Mouse (Mus musculus) CH12.LX (cell line): ENCODE data around the gene Abraxas1. TPM values are rescaled to one million over a fixed set of nuclear protein-coding genes. Genes with fewer than 3 reads are reported as not detected.

Source experiments
- DNase-seq: peaks from one replicate; pipeline ENCODE4 v3.0.0-alpha.2; 2013; ENCODE audit errors: extremely low read depth
- H3K27ac ChIP-seq: 2 replicates; pipeline ENCODE4 v1.5.1; 2012; ENCODE audit warnings: low read depth, mild to moderate bottlenecking, control low read depth, moderate library complexity; ENCODE audit not compliant: insufficient read depth
- H3K27me3 ChIP-seq: replicated peaks from 2 replicates; pipeline ENCODE3; 2012; ENCODE audit warnings: inconsistent platforms
- H3K36me3 ChIP-seq, 2 experiments: replicated peaks in 1 of 2; 2 replicates each; pipeline versions ENCODE3 to v1.6.1; 2012; ENCODE audit warnings: inconsistent platforms in 1 of 2, low read length in 1 of 2, mild to moderate bottlenecking in 1 of 2, mixed read lengths in 1 of 2, moderate library complexity in 1 of 2; ENCODE audit not compliant: control insufficient read depth in 1 of 2, insufficient read depth in 1 of 2
- H3K4me1 ChIP-seq, 2 experiments: 2 replicates each; pipeline ENCODE4 v1.6.1; 2012; ENCODE audit warnings: inconsistent platforms in 1 of 2, moderate library complexity in 1 of 2; ENCODE audit not compliant: insufficient read depth in 2 of 2, control insufficient read depth in 1 of 2
- H3K4me2 ChIP-seq: 2 replicates; pipeline ENCODE4 v1.6.1; 2012; ENCODE audit warnings: low read depth, mild to moderate bottlenecking, control low read depth; ENCODE audit not compliant: poor library complexity, insufficient read depth, severe bottlenecking
- H3K4me3 ChIP-seq, 3 experiments: fragments of 150-350 bp in 1 of 3; sonication (generic) in 1 of 3; replicated peaks in 1 of 3; 2 replicates each; pipeline versions ENCODE3 to v1.5.1; 2011 to 2012; ENCODE audit warnings: low read depth in 2 of 3, low read length in 2 of 3, mild to moderate bottlenecking in 2 of 3, moderate library complexity in 2 of 3, control low read depth in 1 of 3, improper control_type of control experiment in 1 of 3, inconsistent platforms in 1 of 3, mixed read lengths in 1 of 3; ENCODE audit not compliant: poor library complexity in 1 of 3
- H3K79me2 ChIP-seq: replicated peaks from 2 replicates; pipeline ENCODE4 v1.6.1; 2012; ENCODE audit warnings: mild to moderate bottlenecking, moderate library complexity; ENCODE audit not compliant: control insufficient read depth, poor library complexity, insufficient read depth, severe bottlenecking; ENCODE audit errors: extremely low read depth
- H3K9ac ChIP-seq: 2 replicates; pipeline ENCODE4 v1.6.1; 2012; ENCODE audit warnings: low read depth, mild to moderate bottlenecking, control low read depth, moderate library complexity; ENCODE audit not compliant: insufficient read depth
- H3K9me3 ChIP-seq: replicated peaks from 2 replicates; pipeline ENCODE3; 2012; ENCODE audit warnings: low read length, inconsistent platforms, mixed read lengths
- BHLHE40 ChIP-seq: IDR thresholded peaks from 2 replicates; pipeline ENCODE4 v1.6.1; 2011; ENCODE audit warnings: mild to moderate bottlenecking, low read depth, low read length, improper control_type of control experiment
- CHD1 ChIP-seq: IDR thresholded peaks from 2 replicates; pipeline ENCODE4 v1.6.1; 2012; ENCODE audit warnings: low read depth, low read length, improper control_type of control experiment, inconsistent platforms
- CHD2 ChIP-seq: IDR thresholded peaks from 2 replicates; pipeline ENCODE4 v1.6.1; 2011; ENCODE audit warnings: low read length, improper control_type of control experiment
- ELF1 ChIP-seq: IDR thresholded peaks from 2 replicates; pipeline ENCODE4 v1.6.1; 2014; ENCODE audit warnings: low read depth, mild to moderate bottlenecking, inconsistent platforms, low read length, improper control_type of control experiment
- ETS1 ChIP-seq: conservative IDR thresholded peaks from 2 replicates; pipeline ENCODE4 v1.6.1; 2012; ENCODE audit warnings: low read depth, mild to moderate bottlenecking, inconsistent platforms, low read length, improper control_type of control experiment, moderate library complexity
- GABPA ChIP-seq: IDR thresholded peaks from 2 replicates; pipeline ENCODE4 v1.6.1; 2012; ENCODE audit warnings: low read depth, low read length, improper control_type of control experiment, inconsistent platforms; ENCODE audit not compliant: insufficient replicate concordance
- HCFC1 ChIP-seq: IDR thresholded peaks from 2 replicates; pipeline ENCODE4 v1.6.1; 2012; ENCODE audit warnings: low read depth, mild to moderate bottlenecking, inconsistent platforms, low read length, improper control_type of control experiment
- IRF4 ChIP-seq: IDR thresholded peaks from 2 replicates; pipeline ENCODE4 v1.6.1; 2014; ENCODE audit warnings: low read depth, mild to moderate bottlenecking, inconsistent platforms, low read length, improper control_type of control experiment
- JUN ChIP-seq: IDR thresholded peaks from 2 replicates; pipeline ENCODE4 v1.6.1; 2011; ENCODE audit warnings: low read depth, mild to moderate bottlenecking, low read length, improper control_type of control experiment, moderate library complexity; ENCODE audit not compliant: insufficient read depth
- JUND ChIP-seq: conservative IDR thresholded peaks from 2 replicates; pipeline ENCODE4 v1.6.1; 2011; ENCODE audit warnings: low read depth, low read length, improper control_type of control experiment
- MAFK ChIP-seq: IDR thresholded peaks from 2 replicates; pipeline ENCODE4 v1.6.1; 2011; ENCODE audit warnings: low read length, improper control_type of control experiment; ENCODE audit not compliant: insufficient replicate concordance
- MEF2A ChIP-seq: IDR thresholded peaks from 2 replicates; pipeline ENCODE4 v1.6.1; 2014; ENCODE audit warnings: low read depth, mild to moderate bottlenecking, inconsistent platforms, low read length, improper control_type of control experiment, borderline replicate concordance
- MYC ChIP-seq: IDR thresholded peaks from 2 replicates; pipeline ENCODE4 v1.6.1; 2011; ENCODE audit warnings: low read depth, mild to moderate bottlenecking, improper control_type of control experiment, low read length
- NELFE ChIP-seq: IDR thresholded peaks from 2 replicates; pipeline ENCODE4 v1.6.1; 2011; ENCODE audit warnings: low read depth, low read length, improper control_type of control experiment
- POLR2A ChIP-seq: IDR thresholded peaks from 2 replicates; pipeline ENCODE4 v1.6.1; 2011; ENCODE audit warnings: low read depth, mild to moderate bottlenecking, improper control_type of control experiment, low read length
- POLR2AphosphoS2 ChIP-seq: IDR thresholded peaks from 2 replicates; pipeline ENCODE4 v1.6.1; 2011; ENCODE audit warnings: low read depth, low read length, improper control_type of control experiment
- RAD21 ChIP-seq: IDR thresholded peaks from 2 replicates; pipeline ENCODE4 v1.6.1; 2011; ENCODE audit warnings: low read depth, mild to moderate bottlenecking, low read length, improper control_type of control experiment, moderate library complexity
- SIN3A ChIP-seq: IDR thresholded peaks from 2 replicates; pipeline ENCODE4 v1.6.1; 2012; ENCODE audit warnings: low read length, improper control_type of control experiment, inconsistent platforms
- SMC3 ChIP-seq: IDR thresholded peaks from 2 replicates; pipeline ENCODE4 v1.6.1; 2011; ENCODE audit warnings: low read depth, low read length, improper control_type of control experiment
- ZMIZ1 ChIP-seq: IDR thresholded peaks from 2 replicates; pipeline ENCODE4 v1.6.1; 2012; ENCODE audit warnings: low read depth, mild to moderate bottlenecking, inconsistent platforms, low read length, improper control_type of control experiment
- ZNF384 ChIP-seq: IDR thresholded peaks from 2 replicates; pipeline ENCODE4 v1.6.1; 2012; ENCODE audit warnings: low read depth, low read length, improper control_type of control experiment, inconsistent platforms
- dilution Hi-C: fragments of 300-500 bp; cut with MboI; formaldehyde crosslinking; loops from 2 replicates; pipeline ENCODE4 v1.14.3; 2020; ENCODE audit warnings: low sequenced_read_pairs; ENCODE audit not compliant: extremely low pct_unique_long_range_greater_than_20kb, extremely low pct_ligation_motif_present
- in situ Hi-C: fragments of 300-500 bp; cut with MboI; formaldehyde crosslinking; loops from 3 replicates; pipeline ENCODE4 v1.14.3; 2019; ENCODE audit warnings: low sequenced_read_pairs, low pct_ligation_motif_present, low pct_unique_long_range_greater_than_20kb, mixed read lengths
- polyA plus RNA-seq: library from polyadenylated mRNA; unstranded; fragments of >175 nt; gene quantifications from 2 replicates; pipeline ENCODE4 v1.2.1, GENCODE M21; 2012; ENCODE audit warnings: low read depth; ENCODE audit not compliant: insufficient read length
- total RNA-seq, 2 experiments: library from RNA; depleted of rRNA; stranded (reverse); fragments of 300-350 nt in 1 of 2; fragments of >200 nt in 1 of 2; gene quantifications; 2 replicates each; pipeline ENCODE4 v1.2.3; 2012 to 2014

Gene Abraxas1
- total and polyA plus RNA-seq, 3 experiments = 13.4 to 34.9 (median 30.9) TPM

- H3K9ac ChIP-seq = no peak overlapping the region
- H3K9me3 ChIP-seq = no peaks in the 10 kb centered on the region
- H3K4me2 ChIP-seq = no peak overlapping the region
- no peak overlapping the region for H3K27ac ChIP-seq
- H3K27me3 ChIP-seq = no peaks in the 10 kb centered on the region
- dilution Hi-C loops (no loop called here), in situ Hi-C loops (no loop called here)
- peaks cover 3 to 13% of the 10 kb centered on the region in 2 experiments; a peak in 3 of 4 replicates for H3K4me1 ChIP-seq
- no peak for TF ChIP-seq IRF4
- TF ChIP-seq MYC = no peak
- no peak for TF ChIP-seq ETS1
- TF ChIP-seq SMC3 = no peak
- TF ChIP-seq BHLHE40 = no peak
- no peak for TF ChIP-seq CHD2
- TF ChIP-seq POLR2A = no peak
- no peak for TF ChIP-seq SIN3A
- TF ChIP-seq GABPA = no peak
- TF ChIP-seq HCFC1 = no peak
- TF ChIP-seq JUN = no peak
- no peak for TF ChIP-seq POLR2AphosphoS2
- TF ChIP-seq NELFE = no peak
- TF ChIP-seq ZMIZ1 = no peak
- TF ChIP-seq ELF1 = no peak
- no peak for TF ChIP-seq CHD1
- TF ChIP-seq RAD21 = no peak
- TF ChIP-seq JUND = no peak
- no peak for TF ChIP-seq MAFK
- H3K79me2 ChIP-seq = no peaks in the 10 kb centered on the region
- H3K36me3 ChIP-seq = no peaks in the 10 kb centered on the region
- no peak overlapping the region for H3K4me3 ChIP-seq
- DNase-seq = no peak
Measured at GRCm38 (mm10) chr5:100853963-100854362, 33.2 kb upstream of the Abraxas1 start.

DNA sequence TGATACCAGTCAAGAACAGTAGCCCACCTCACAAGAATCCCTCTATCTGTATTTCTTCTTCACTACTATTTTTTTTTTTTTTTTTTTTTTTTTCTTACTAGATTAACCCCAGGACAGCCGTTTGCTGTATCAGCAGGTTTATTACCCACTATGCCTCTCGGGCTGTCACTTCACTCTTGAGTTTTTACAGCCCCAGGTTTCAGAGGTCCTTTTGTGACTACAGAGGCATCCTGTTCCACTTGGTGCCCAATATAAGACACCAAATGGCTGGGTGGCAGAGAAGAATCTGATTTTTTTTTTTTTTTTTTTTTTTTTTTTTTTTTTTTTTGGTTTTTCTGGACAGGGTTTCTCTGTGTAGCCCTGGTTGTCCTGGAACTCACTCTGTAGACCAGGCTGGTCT, 26.4 kb upstream of the Abraxas1 start:
- in situ Hi-C loops = loop anchor here (5.0 kb wide), 1 partner anchor 65 kb away; no protein-coding TSS in a partner anchor
- peaks cover 5% of the 10 kb centered on the region for H3K9me3 ChIP-seq

More for the DNA sequence above, 26.4 kb upstream of the Abraxas1 start:
- Histone ChIP-seq H3K4me1 (peaks cover 0 to 11% of the 10 kb centered on the region in 2 experiments; a peak in 3 of 4 replicates), H3K4me3 (no peak overlapping the region), H3K4me2 (peak overlapping the region; percentile 66), H3K36me3 (no peaks in the 10 kb centered on the region), H3K27me3 (peaks cover 21% of the 10 kb centered on the region), H3K9ac (no peak overlapping the region), H3K27ac (no peak overlapping the region), H3K79me2 (no peaks in the 10 kb centered on the region)
- dilution Hi-C loops = no loop called here
- TF ChIP-seq ZNF384 (peak; percentile 72), MEF2A (no peak), MAFK (0 out of 2 replicates have a peak, but pooled peaks have one; percentile 42)
- no peak for DNase-seq
